Mouse (Mus musculus): ENCODE measurements at regions not wholly inside any gene's neighbourhood (a gene's known extent, or its start where the extent isn't known, plus 50 kb on each side); places are given as distances from the start of the nearest gene placed in this dataset.
A peak's percentile ranks its signal among the peaks of the same experiment; 100 is the strongest.

DNA sequence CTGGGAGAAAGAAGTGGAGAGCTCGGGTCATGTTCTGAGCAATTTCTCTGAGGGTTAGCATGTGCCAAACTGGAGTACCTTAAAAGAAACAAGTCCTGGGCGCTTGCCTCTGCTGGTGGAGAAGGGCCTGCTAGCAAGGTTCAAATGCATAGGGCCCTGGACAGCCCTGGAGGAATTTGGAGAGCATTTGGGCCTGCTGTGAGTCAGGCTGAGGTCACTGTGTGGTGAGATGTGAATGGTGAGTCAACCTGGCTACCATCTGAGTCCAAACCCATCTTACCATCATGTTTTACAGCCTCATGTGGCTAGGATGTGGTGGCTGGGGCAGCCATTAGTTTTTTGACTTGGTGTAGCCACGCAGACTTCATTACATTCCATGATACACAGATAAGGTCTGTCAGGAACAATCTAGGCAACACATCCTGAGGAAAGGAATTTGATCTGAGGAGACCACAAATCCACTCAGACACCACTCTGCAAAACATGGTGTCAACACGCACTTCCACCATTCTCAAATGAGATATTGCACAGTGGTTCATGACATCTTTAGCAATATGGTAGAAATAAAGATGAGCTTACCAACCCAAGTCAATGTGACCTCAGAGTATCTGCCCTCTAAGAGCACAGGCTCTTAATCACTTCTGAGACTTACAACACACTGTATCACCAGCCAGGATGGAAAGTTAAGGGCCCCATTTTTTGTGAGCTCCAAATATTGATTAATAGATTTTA lies 83.1 kb downstream of the Thbs2 start:
- peak; percentile 32 for DNase-seq (ENCODE audit: low spot score)

DNA sequence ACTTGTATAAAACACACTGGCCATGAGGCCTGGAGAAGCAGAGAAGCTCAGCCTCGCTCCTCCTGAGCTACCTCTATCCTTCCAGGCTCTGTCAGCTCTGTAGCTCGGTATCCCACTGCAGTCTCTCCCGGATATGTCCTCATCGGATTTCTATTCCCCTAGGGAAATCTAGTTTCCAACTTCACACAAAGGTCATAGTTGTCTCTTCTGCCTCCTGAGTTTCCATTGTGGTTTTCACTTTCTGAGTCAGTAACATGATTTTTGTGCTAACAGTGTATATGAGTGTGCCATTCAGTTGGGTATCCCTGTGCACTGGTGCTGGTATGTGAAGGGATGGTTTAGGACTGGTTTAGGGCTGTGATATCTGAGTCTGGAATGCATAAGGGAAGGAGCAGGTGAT lies 85.2 kb downstream of the Thbs2 start:
- DNase-seq (ENCODE audit: low spot score) = peak; percentile 70

DNA sequence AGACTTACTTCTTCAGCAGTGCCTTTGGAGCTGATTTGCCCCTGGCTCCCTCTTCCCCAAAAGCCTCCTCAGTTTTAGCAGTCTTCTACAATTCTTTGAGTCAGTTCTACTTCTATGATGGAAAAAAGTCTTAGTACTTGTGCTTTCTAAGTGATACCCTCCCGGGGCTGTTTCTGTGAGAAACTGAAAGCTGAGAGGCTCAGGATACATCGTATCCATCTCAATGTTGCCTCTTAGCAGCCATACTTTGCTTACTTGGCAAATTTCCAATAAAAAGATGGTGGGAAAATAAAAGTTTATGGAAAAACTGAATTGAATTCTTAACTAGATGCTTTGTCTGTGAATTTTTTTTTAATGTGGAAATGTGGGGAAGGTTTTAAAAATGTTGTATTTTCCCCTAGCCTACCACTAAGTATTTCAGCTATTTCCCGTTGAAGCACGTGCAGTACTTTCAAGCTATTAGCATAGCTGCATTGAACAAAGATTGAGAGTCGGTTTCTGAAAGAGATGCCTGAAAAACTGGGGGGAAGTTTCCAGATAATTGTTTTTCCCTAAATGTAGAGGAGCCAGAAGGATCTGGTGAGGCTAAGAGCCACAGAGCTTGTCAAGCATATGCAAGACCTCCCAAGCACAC lies 87.6 kb downstream of the Thbs2 start:
- DNase-seq (ENCODE audit: low spot score) = no peak

DNA sequence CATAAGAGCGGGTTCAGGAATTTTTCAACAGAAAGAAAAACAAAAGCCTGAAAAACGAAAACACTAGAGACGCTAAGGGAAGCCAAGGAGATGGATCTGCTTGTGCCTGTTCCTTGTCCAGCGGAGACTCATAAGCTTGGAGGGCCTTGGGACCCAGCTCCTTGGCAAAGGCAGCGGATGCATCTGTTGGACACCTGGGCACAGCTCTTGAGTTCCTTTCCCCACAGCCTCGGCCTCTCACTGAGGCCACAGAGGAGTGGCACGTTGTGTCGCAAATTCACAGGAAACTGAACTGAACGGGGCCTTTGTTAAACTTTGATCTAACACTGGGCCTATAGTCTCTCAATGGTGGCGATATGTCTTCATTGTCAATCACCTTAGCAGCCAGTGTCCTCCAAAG lies 94.4 kb downstream of the Thbs2 start:
- no peak for DNase-seq (ENCODE audit: low spot score)

DNA sequence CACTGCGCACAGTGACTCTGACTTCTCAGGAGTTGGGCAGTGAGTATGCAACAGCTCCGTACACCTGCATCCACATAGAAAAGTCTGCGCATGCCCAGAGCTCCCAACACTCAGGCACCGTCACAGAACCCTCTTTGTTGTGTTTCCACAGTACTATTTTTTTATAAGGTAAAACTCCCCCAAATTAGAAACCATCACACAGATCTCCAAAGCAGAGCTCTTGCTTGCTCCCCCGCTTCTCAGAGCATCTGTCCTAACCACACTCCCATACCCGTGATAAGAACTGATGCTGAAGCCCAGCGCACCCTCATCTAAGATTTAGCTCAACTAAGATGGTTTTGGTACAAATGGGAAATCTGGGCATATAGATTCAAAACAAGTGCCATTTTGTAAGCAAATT lies 97.6 kb downstream of the Thbs2 start:
- no peak for DNase-seq (ENCODE audit: low spot score)

DNA sequence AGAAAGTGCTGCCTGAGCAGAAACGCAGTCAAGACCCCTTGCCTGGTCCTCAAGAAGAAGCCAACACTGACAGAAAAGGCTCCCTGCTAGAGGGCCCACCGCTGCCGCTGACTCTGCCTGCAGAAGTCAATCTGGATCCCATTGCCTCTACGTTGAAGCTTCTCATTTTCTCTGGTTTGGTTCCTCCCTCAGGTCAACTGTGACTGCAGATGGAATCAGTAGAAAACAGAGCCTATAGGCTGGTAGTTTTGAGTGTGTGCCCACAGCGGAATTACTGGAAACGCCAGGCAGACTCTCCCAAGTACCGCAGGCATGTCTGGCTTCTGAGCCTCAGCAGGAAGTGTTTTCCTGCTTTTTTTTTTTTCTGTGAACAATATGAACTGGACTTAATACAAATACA lies 98.5 kb downstream of the Thbs2 start:
- DNase-seq (ENCODE audit: low spot score) = no peak

DNA sequence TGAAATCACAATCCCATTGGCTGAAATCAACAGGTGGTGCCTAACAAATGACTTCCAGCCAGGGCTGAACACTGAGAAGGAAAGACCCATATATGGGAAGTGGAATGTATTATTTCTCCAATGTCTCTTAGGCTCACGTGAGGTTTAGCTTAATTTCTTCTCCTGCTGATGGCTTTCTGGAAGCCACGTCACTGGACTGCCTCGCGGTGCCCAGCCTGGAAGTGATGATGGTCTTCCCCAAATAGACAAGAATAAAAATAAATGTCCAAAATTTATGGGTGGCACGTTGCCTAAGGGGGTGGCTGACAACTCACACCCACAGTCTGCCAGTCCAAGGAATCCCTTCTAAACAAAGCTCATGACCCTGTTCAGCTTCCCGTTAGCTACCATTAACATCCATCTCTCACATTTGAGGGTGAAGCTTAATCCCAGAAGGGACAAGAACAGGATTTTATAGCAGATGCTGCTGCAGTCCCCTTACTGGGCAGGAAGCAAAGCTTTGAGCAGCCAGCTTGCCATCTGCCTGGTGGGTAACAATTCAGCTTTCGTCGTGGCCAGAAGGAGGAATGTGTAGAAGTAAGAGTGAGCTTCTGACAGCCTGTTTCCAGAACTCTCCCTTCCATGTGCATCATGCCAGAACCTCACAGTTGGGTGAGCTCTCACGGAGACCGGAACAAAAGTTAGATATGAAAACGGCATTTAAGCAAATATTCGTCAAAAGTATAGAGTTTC lies 105.8 kb downstream of the Thbs2 start:
- DNase-seq (ENCODE audit: low spot score) = no peak

DNA sequence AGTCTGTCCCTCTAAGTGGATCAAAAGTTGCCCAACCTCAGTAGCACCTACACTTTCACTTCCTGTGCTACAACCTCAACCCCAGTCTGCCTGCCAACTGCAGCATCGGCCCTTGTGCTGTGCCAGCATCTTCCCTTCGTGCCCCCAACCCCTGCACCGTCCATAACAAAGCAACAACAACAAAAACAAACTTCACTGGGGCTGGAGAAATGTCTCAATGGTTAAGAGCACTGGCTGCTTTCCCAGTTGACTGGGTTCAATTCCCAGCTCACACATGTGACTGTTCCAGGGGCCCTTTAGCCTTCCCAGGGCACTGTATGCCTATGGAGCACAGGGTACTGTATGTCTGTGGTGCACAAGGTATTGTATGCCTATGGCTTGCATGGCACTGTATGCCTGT lies 114.4 kb downstream of the Thbs2 start:
- peak; percentile 64 for DNase-seq (ENCODE audit: low spot score)

DNA sequence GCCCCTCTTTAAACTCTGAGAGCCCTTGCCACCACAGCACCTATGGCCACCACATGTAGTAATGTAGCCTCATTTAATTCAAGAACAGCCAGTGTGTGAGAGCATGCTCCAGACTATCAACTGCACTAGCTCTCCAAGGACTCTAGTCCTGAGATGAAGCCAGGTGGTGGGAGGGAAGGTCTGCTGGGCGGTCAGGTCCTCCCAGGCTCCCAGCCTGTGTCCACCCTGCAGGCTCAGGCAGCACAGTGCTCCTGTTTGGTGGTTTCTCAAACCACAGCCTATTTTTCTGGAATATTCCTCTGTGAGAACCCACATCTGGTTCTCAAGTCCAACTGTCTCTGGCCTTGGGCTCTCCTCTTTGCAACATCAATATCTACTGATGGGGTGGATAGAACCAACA lies 115.3 kb downstream of the Thbs2 start:
- no peak for DNase-seq (ENCODE audit: low spot score)

DNA sequence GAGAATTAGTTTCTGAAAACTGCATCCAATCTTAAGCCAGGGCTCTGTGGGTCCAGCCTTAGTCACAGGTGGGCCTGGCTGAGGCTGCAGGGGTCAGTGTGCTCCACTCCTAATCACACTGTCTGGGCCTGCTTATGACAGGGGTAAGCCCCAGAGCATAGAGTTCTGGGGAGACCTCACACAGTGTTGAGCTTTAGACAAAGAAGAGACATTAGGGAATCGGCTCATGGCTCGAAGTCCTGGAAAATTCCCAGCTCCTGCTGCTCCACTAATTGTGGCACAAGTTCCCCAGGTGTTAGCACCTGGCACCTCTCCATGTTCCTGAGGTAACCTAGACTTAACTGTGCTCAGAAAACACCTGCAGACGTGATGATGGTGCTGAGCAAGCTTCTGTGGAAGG lies 115.8 kb downstream of the Thbs2 start:
- DNase-seq (ENCODE audit: low spot score) = no peak

DNA sequence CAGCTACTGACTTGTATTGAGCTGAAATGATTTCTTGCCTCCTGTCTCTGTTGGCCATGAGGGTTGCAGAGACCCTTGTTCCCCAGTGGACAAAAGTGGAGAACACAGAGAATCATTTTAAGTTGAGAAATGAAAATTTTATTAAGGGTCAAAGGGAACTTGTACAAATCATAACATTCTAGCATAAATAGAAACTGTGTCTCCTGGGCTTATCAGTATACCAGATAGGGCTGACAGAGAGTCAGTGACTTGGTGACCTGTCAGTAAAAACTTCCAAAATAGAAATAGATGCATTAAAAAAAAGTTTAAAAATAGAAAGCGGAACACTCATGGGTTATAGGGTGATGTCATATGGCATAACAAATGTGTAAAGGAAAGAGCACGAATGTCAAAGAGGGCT lies 117.9 kb downstream of the Thbs2 start:
- DNase-seq (ENCODE audit: low spot score) = no peak

DNA sequence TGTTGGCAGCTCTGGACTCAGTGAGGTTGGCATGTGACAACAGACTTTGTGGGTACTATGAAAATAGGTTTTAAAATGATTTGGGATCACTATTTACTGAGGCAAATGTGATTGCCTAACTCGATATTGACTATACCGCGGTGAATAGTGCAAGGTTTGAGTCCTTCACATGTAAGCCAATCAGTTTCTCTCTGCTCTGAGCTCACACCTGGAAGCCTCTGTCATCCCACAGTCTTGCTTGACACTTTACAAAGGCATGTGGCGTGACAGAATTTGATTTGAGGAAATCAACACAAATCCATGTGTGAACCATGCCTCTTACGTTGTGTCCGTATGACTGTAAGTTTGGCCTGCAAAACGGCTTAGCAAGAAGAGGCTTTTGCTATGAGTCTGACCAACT lies 122.9 kb downstream of the Thbs2 start:
- no peak for DNase-seq (ENCODE audit: low spot score)

DNA sequence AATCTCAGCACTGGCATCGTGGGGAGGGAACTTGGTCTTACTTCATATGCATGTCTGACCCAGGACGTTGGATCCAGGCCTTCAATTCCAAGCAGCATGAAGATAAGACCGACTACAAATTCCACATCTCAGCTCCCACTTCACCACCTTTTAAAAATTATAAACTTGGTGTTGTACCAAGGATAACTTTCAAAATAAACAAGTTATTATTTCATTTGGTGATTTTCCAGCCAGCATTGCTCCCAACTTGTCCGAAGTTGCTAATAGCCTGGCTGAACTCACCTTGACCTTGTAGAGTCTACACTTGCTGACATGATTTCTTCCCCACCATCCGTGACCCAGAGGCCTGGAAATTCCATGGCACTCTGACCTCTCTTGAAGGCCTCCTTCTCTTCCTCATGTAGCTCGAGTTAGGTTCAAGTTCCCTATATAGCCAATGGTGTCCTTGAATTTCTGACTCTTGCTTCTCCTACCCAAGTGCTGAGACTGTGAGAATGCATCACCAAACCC lies 123.7 kb downstream of the Thbs2 start:
- peak; percentile 69 for DNase-seq (ENCODE audit: low spot score)

DNA sequence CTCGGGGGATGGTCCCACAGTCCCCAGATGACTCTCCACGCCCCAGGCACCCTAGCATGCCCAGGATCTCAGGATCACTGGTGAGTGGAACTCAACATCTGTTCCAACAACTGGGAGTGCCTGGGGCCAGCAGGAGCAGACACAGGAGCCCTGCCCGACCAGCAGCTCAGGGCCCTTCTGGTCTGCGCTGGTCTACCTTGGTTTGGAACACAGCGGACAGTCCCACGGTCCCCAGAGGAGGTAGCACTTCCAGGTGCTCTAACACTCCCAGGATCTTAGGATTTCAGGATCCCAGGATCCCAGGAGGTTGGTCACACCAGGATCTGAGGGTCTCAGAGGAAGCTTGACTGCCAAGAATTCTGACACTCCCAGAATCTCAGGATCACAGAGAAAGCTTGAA lies 131.8 kb downstream of the Thbs2 start:
- DNase-seq (ENCODE audit: low spot score) = no peak

DNA sequence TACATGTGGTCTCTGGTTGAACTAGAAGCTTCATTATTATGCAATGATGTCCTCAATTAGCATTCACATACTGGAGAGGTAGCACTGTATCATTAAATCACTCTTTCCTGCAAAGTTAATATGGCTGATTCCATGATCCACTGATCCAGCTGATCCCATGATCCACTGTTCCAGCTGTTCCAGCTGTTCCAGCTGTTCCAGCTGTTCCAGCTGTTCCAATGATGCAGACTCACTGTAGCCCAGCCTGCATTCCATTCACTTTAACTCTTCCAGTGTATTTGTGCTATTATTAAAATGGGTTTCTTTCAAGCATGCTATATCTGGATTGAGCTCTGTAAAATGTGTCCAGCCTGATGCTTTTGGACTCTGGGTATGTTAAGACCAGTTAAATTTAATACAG lies 136.8 kb downstream of the Thbs2 start:
- no peak for DNase-seq (ENCODE audit: low spot score)

DNA sequence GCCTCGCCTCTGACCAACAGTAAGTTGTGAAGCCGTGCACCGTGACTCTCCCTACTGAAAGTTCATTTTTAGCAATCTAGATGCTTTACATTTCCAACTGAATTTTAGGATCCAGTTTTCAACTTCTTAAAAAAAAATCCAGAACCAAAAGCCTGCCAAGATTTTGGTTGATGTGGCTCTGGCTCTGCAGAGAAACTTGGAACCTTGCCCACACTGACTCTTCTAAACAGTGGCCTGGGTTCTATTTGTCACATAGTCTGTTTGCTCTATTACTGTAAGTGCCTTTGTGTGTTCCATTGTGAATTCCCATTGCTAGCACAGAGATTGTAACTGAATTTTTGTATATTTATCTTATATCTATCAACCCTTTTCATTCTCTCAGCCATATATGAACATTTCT lies 140.8 kb downstream of the Thbs2 start:
- peak; percentile 60 for DNase-seq (ENCODE audit: low spot score)

DNA sequence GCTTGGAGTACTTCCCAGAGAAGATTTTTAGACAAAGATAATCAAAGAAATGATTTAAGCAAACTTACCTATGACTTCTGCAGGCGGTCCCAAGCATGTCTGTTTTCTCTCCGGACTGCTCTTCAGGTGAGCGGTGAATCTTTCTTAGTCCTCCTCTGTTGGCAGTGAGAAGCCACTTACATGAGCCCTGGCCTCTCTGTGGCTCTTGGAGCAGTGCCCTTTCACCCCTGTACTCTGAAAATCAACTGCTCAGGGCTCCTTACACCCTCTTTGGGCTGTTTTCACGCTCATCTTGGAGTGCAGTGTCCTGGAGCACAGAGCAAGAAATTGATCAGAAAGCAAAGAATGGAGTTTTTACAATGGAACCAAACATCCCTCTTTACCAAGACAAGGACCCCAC lies 142.0 kb downstream of the Thbs2 start:
- DNase-seq (ENCODE audit: low spot score) = peak; percentile 64

DNA sequence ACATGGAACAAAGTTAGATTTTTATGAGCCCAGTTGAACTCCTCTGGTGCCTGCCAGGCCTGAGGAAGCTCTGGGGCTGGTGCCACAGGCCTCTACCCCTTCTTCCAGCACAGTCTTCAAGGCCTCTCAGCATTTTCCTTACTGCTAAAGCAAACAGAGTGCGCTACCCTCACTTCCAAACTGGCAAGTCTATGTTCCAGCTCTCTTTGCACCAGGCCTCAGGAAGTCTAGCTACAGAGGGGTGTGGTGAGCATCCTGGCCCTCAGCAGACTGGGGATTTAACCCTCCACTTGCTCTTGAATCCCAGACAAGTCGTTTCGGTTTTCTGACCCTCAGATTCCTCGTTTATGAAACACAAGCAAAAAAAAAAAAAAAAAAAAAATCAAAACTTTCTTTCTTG lies 142.4 kb downstream of the Thbs2 start:
- DNase-seq (ENCODE audit: low spot score) = peak; percentile 46

DNA sequence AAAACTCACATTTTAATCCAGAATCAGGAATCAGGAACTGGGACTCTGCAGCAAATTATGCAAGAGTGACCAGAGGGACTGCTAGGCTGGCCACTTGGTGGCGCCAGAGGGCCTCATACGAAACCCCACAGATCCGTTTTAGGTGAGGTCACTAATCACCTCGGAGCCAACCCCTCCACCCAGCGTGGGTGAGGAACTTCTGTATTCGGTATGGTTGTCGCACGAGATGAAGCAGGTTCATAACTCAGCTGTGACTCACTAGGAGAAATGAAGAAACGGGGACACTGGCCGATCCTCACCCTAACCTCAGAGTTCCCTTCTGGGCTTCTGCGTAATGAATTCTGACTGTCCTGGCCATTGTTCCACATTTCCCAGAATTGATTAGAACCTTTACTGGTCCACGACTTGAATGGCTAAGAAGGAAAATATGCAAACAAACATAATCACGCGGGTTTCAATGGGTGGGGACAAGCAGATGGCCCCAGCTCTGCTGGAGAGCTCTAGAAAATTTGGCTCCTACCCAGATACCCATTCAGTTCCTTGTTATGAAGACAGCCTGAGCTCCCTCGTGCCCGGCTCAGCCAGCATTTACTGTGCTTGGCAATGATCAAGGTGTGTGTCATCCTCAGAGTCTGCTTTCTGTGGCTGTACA lies 148.1 kb downstream of the Thbs2 start:
- peak; percentile 97 for DNase-seq (ENCODE audit: low spot score)

DNA sequence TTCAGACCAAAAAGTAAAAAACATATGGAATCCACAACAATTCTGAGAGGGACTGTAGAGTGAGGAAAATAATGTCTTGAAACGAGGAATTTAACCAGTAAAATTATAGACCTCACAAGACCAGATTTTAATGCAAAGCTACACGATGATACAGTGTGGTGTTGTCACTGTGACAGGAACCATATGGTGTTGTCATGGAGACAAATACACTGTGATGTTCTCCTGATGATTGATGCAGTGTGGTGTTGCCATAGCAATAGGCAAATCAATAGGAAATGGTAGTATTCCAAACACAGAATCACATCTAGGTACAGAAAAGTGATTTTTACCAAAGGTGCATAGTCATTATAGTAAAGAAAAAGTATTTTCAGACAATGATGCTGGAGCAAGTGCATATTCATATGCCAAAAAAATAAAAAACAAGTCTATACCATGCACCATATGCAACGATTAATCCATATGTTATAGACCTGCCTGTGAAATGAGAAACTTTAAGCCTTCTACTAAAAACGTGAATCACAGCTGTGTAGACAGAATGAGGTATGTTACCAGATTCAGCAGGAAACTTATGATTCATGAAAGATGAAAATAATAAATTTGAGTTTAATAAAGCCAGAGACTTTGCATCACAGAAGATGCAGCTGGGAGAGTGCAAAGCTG lies 149.6 kb downstream of the Thbs2 start:
- no peak for DNase-seq (ENCODE audit: low spot score)

DNA sequence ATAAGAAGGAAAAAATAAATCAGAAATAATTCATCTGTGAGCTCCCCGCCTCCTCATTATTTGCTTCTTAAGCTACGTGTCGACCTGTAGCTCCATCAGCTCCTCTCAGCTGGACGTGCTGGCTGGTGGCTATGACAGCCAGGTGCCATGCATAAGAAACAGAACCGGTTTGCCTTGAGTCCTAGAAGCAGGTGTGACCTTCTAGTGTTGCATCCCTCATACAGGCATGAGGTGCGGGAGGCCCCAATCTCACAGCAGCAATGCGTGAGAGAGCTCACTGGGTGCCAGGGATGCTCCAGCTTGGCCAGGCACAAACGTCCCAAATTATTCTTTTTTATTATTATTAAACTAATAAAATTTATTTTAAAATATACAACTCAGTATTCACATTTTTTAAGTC lies 153.0 kb downstream of the Thbs2 start:
- DNase-seq (ENCODE audit: low spot score) = no peak
